11 mouse cellular contexts compared by ENCODE assay signal in the genomic region with DNA sequence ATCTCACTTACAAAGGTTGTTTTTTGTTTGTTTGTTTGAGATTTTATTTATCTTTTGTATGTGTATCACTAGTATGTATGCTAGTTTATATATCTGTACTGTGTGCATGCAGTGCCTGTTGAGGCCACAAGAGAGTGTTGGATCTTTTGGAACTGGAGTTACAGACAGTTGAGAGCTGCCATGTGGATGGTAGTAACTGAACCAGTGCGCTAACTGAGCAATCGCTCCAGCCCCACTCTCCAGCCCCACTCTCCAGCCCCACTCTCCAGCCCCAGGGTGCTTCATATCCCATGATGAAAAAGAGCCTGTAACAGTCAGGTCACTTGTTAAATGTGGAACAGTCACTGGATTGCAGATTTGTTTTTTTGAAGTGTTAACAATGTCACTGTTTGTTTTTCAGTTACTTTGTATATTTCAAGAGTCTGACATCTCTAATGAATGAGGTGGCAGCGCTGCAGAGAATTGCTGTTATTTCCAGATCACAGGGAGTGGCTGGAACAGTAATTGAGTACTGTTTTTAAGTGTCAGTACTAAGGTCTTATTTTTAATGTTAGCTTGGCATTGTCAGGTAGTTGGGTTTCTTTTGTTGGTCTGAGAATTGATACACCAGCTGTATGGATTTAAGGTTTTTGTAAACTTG. TPM values are rescaled to one million over a fixed set of nuclear protein-coding genes. Genes with fewer than 3 reads are reported as not detected.
A peak's percentile ranks its signal among the peaks of the same experiment; 100 is the strongest.
DNase-seq lines count a peak whose midpoint lies in the region; ATAC-seq lines count a peak whose summit lies in the region.
"Had no signal": no experiment of that assay in that cellular context is flagged by ENCODE, and none has a peak within 500 bp of the region (broad histone marks: within the 10 kb centered on the region; RNA-seq: fewer than 3 reads in every experiment).

No protein-coding gene starts in this region.

- H3K9me3 ChIP-seq in heart, embryonic 16.5 days (replicated peaks; ENCODE audit: control insufficient read depth, low read length) = no peaks in the 10 kb centered on the region
- H3K9me3 ChIP-seq in lung, embryonic 15.5 days = no peaks in the 10 kb centered on the region
- H3K9me3 ChIP-seq: embryonic facial prominence, embryonic 13.5 days had no signal

- H3K9ac ChIP-seq in heart, embryonic 16.5 days (ENCODE audit: low read length) = no peak overlapping the region
- H3K9ac ChIP-seq in lung, embryonic 15.5 days = no peak overlapping the region
- H3K9ac ChIP-seq: embryonic facial prominence, embryonic 13.5 days had no signal

- no peak overlapping the region for H3K27ac ChIP-seq in heart, embryonic 16.5 days (ENCODE audit: low read length)
- H3K27ac ChIP-seq in lung, embryonic 15.5 days = no peak overlapping the region
- H3K27ac ChIP-seq: embryonic facial prominence, embryonic 13.5 days had no signal

- no peaks in the 10 kb centered on the region for H3K27me3 ChIP-seq in heart, embryonic 16.5 days (ENCODE audit: control insufficient read depth, insufficient read depth, low read length)
- no peaks in the 10 kb centered on the region for H3K27me3 ChIP-seq in lung, embryonic 15.5 days
- H3K27me3 ChIP-seq: embryonic facial prominence, embryonic 13.5 days had no signal

- H3K4me1 ChIP-seq in heart, embryonic 16.5 days (ENCODE audit: control insufficient read depth, insufficient read depth, low read length) = peaks cover 35% of the 10 kb centered on the region
- H3K4me1 ChIP-seq in lung, embryonic 15.5 days = peaks cover 37% of the 10 kb centered on the region

- no peak for DNase-seq in heart, postnatal 25 days (ENCODE audit: low spot score)
- DNase-seq in 3T3-L1 (ENCODE audit: low read depth, low spot score) (peak; percentile 19), ZHBTc4 (ENCODE audit: low read depth, low spot score) (peak; percentile 37)
- DNase-seq in urinary bladder, postnatal 4 days (ENCODE audit: low spot score in 2 of 2) = no peak
- no peak for DNase-seq in kidney, postnatal 36 days
- no peak for DNase-seq in layer of hippocampus, postnatal 10 days (ENCODE audit: low spot score in 2 of 2)
- DNase-seq: gastrocnemius, postnatal 36 days; layer of hippocampus, postnatal 36 days had no signal

- H3K4me3 ChIP-seq in heart, embryonic 16.5 days (ENCODE audit: low read length) = 0 out of 2 replicates have a peak overlapping the region, but pooled peaks have one; percentile 4
- H3K4me3 ChIP-seq in lung, embryonic 15.5 days = no peak overlapping the region
- H3K4me3 ChIP-seq: embryonic facial prominence, embryonic 13.5 days had no signal

- intact Hi-C loops in heart, postnatal 25 days (cut with DNase I) = no loop called here

- no peaks in the 10 kb centered on the region for H3K36me3 ChIP-seq in heart, embryonic 16.5 days (ENCODE audit: control insufficient read depth, insufficient read depth)
- no peaks in the 10 kb centered on the region for H3K36me3 ChIP-seq in lung, embryonic 15.5 days

- 57% methylated on average over 3 of the region's 3 CpGs for WGBS in heart, embryonic 16.5 days
- 21% methylated on average over 3 of the region's 3 CpGs for WGBS in lung, embryonic 15.5 days

- no peak for ATAC-seq in heart, embryonic 16.5 days (replicated peaks; ENCODE audit: extremely low read depth, insufficient read depth, low FRiP score)
- ATAC-seq in lung, embryonic 15.5 days (ENCODE audit: borderline replicate concordance, extremely low read depth, low FRiP score, low TSS enrichment) = no peak

- peak overlapping the region; percentile 12; the same call in 1 of the 2 replicates for H3K4me2 ChIP-seq in heart, embryonic 16.5 days (ENCODE audit: low read depth, low read length)
- peak overlapping the region; percentile 65; the same call in 1 of the 2 replicates for H3K4me2 ChIP-seq in lung, embryonic 15.5 days

RNA-seq across cellular contexts. Expression of gene Msl2, which starts 6.3 kb away (rescaled TPM):
- polyA plus RNA-seq in heart, embryonic 16.5 days (2015; fragmentation: Nextera tagmentation; extraction: Ambion mirVana) = 2.4 and 2.9 TPM in 2 replicates
- total RNA-seq in heart, postnatal 25 days (2021) = 10 to 100 TPM; 29.2 to 35.0 TPM
- polyA plus RNA-seq in lung, embryonic 15.5 days (2015; fragmentation: Nextera tagmentation; extraction: Ambion mirVana) = 5.9 and 6.8 TPM in 2 replicates
- total RNA-seq in layer of hippocampus, postnatal 10 days (2021) = 10 to 100 TPM; 56.7 to 58.4 TPM

RNA-seq across cellular contexts. Expression of gene Pccb, which starts 45.5 kb away (rescaled TPM):
- polyA plus RNA-seq in heart, embryonic 16.5 days (2015; fragmentation: Nextera tagmentation; extraction: Ambion mirVana) = 24.9 and 25.2 TPM in 2 replicates
- total RNA-seq in heart, postnatal 25 days (2021) = 100 to 1,000 TPM in 1 of 2 experiments, 10 to 100 TPM in 1; 99.6 to 104 TPM
- 22.7 and 23.2 TPM in 2 replicates for polyA plus RNA-seq in lung, embryonic 15.5 days (2015; fragmentation: Nextera tagmentation; extraction: Ambion mirVana)
- total RNA-seq in layer of hippocampus, postnatal 10 days (2021) = 10 to 100 TPM; 50.8 to 53.3 TPM

Comparison
In these comparisons a context has a peak if more than half of its experiments do, and no peak if none do; other contexts are left out.
1. DNase-seq: peak in 3T3-L1 (single experiment) and ZHBTc4 (single experiment); none in heart, postnatal 25 days (single experiment), urinary bladder, postnatal 4 days (0 of 2), kidney, postnatal 36 days (0 of 2) and layer of hippocampus, postnatal 10 days (0 of 2).